In the genomic region with DNA sequence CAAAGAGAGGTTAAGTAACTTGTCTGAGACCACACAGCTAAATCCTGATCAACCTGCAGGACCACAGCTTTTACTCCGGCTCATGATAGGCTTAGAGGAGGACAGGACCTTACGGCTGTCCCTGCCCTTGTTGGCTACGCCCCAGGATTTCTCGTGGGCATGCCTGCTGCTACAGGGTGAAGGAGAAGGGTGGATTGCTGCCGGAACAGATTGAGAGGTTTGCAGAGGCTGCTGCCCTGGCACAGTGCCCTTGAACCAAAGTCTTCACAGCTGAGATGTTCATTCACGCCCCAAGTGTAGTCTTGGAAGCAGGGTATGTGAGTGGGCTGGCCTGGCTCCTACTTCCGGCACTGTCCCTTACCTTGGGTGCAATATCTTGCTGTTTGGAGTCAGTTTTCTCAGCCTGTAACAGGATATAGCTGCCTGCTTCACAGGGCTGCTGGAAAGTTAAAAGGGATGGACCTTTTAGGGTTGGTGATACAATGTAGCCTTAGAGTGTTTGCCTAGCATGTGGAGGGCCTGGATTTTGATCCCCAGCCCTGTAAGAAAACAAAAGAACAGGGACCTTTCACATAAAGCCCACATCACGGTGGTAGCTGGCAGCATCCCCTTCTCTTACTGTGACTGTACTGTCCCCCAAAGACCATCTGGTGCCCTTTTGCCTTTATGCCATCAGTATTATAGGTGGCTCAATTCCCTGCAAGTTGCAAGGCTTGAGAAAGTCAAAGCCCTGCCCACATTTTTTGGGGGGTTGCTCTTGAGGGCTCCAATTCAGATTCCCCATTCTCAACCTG, we compare ENCODE assay signal across 10 mouse cellular contexts. TPM values are rescaled to one million over a fixed set of nuclear protein-coding genes. Genes with fewer than 3 reads are reported as not detected.
DNase-seq lines count a peak whose midpoint lies in the region; ATAC-seq lines count a peak whose summit lies in the region.
"Had no signal": no experiment of that assay in that cellular context is flagged by ENCODE, and none has a peak within 500 bp of the region (broad histone marks: within the 10 kb centered on the region; RNA-seq: fewer than 3 reads in every experiment).

No protein-coding gene starts in this region.

- H3K36me3 ChIP-seq in heart, embryonic 10.5 days = no peaks in the 10 kb centered on the region

- H3K4me3 ChIP-seq in heart, embryonic 10.5 days = no peak overlapping the region
- H3K4me3 ChIP-seq: layer of hippocampus, adult 2 months had no signal

- ATAC-seq in erythroblast, adult 5-6 weeks (replicated peaks; ENCODE audit: low FRiP score, poor library complexity, severe bottlenecking) = 0 out of 2 replicates have a peak, but pooled peaks have one; percentile 18
- no peak for ATAC-seq in megakaryocyte-erythroid progenitor cell, adult 5-6 weeks (replicated peaks; ENCODE audit: low FRiP score, low TSS enrichment, poor library complexity, severe bottlenecking)

- DNase-seq in retina, postnatal 1 day = peak; percentile 33
- DNase-seq in retina, embryonic 14.5 days (ENCODE audit: low spot score) = no peak
- peak; percentile 16 for DNase-seq in large intestine, adult 2 months (ENCODE audit: low read depth, low spot score)
- peak; percentile 62 for DNase-seq in testis, postnatal 10 days (ENCODE audit: low spot score)
- DNase-seq in right cerebral cortex, postnatal 4 days = no peak
- DNase-seq in heart, embryonic 10.5 days (ENCODE audit: low spot score) = no peak
- DNase-seq: thymus, postnatal 14 days had no signal

- H3K4me1 ChIP-seq in heart, embryonic 10.5 days = peaks cover 38% of the 10 kb centered on the region

- H3K27ac ChIP-seq in heart, embryonic 10.5 days = no peak overlapping the region
- H3K27ac ChIP-seq: layer of hippocampus, adult 2 months had no signal

- no peaks in the 10 kb centered on the region for H3K9me3 ChIP-seq in heart, embryonic 10.5 days

- 39% methylated on average over 8 of the region's 8 CpGs for WGBS in large intestine, adult 2 months
- 78% methylated on average over 8 of the region's 8 CpGs for WGBS in heart, embryonic 10.5 days

- peaks cover 58% of the 10 kb centered on the region for H3K27me3 ChIP-seq in heart, embryonic 10.5 days (ENCODE audit: insufficient read depth, poor library complexity, severe bottlenecking)

RNA-seq across cellular contexts. Expression of a gene that starts 18.0 kb away (rescaled TPM):
- not detected in 2 replicates for total RNA-seq in erythroblast, adult 5-6 weeks (2015; ENCODE audit: low replicate concordance)
- not detected in 2 replicates for total RNA-seq in erythroblast, adult 5-6 weeks (2017; ENCODE audit: low replicate concordance)
- polyA plus RNA-seq in large intestine, adult 2 months (2012; rRNA removed) = 0.15 and 0.21 TPM in 2 replicates
- polyA plus RNA-seq in heart, embryonic 10.5 days (2016; fragmentation: Nextera tagmentation; extraction: Ambion mirVana) = 0.14 and 0.67 TPM in 2 replicates
- total RNA-seq in megakaryocyte-erythroid progenitor cell, adult 5-6 weeks (2014; fragmentation: Nextera tagmentation) = not detected in 2 replicates
- not detected in 2 replicates for total RNA-seq in megakaryocyte-erythroid progenitor cell, adult 5-6 weeks (2017)

RNA-seq across cellular contexts. Expression of a gene that starts 55.1 kb away (rescaled TPM):
- total RNA-seq in erythroblast, adult 5-6 weeks (2015; ENCODE audit: low replicate concordance) = 2.1 TPM in 1 of 2 replicates, not detected in the other
- 0.56 and 1.3 TPM in 2 replicates for total RNA-seq in erythroblast, adult 5-6 weeks (2017; ENCODE audit: low replicate concordance)
- polyA plus RNA-seq in large intestine, adult 2 months (2012; rRNA removed) = 2.2 and 2.4 TPM in 2 replicates
- 1.2 and 1.3 TPM in 2 replicates for polyA plus RNA-seq in heart, embryonic 10.5 days (2016; fragmentation: Nextera tagmentation; extraction: Ambion mirVana)
- total RNA-seq in megakaryocyte-erythroid progenitor cell, adult 5-6 weeks (2014; fragmentation: Nextera tagmentation) = 8.0 and 11.4 TPM in 2 replicates
- 2.3 and 7.4 TPM in 2 replicates for total RNA-seq in megakaryocyte-erythroid progenitor cell, adult 5-6 weeks (2017)

Comparison
In these comparisons a context has a peak if more than half of its experiments do, and no peak if none do; other contexts are left out.
1. DNase-seq: peak in retina, postnatal 1 day (single experiment), large intestine, adult 2 months (single experiment) and testis, postnatal 10 days (single experiment); none in retina, embryonic 14.5 days (single experiment), right cerebral cortex, postnatal 4 days (single experiment) and heart, embryonic 10.5 days (single experiment).